Mouse (Mus musculus) liver, postnatal 0 days (tissue): Measurements from ENCODE around the gene Selenoo. TPM values are rescaled to one million over a fixed set of nuclear protein-coding genes. Genes with fewer than 3 reads are reported as not detected.
A peak's percentile ranks its signal among the peaks of the same experiment; 100 is the strongest.

ENCODE experiments used
- ATAC-seq: fragments of 200-750 bp; cut with Nextera tagmentation; 2 replicates; pipeline ENCODE4 v1.8.0; 2017; ENCODE audit warnings: mild to moderate bottlenecking, moderate library complexity
- DNase-seq: peaks from one replicate; pipeline ENCODE4 v3.0.0-alpha.2; 2016
- H3K27ac ChIP-seq: fragments of 300-500 bp; sonication (generic); 2 replicates; pipeline ENCODE4 v1.5.1; 2014; ENCODE audit warnings: antibody characterized with exemption, moderate library complexity, mild to moderate bottlenecking, low read depth
- H3K27me3 ChIP-seq: fragments of 300-500 bp; sonication (generic); 2 replicates; pipeline ENCODE4 v1.6.1; 2014; ENCODE audit warnings: low read length, control low read depth, mixed read lengths; ENCODE audit not compliant: insufficient read depth
- H3K36me3 ChIP-seq: fragments of 300-500 bp; sonication (generic); replicated peaks from 2 replicates; pipeline ENCODE4 v1.6.1; 2014; ENCODE audit warnings: mild to moderate bottlenecking, control low read depth, low read length, moderate library complexity, mixed read lengths; ENCODE audit not compliant: insufficient read depth
- H3K4me1 ChIP-seq: fragments of 300-500 bp; sonication (generic); 2 replicates; pipeline ENCODE4 v1.6.1; 2014; ENCODE audit warnings: antibody characterized with exemption, mild to moderate bottlenecking, control low read depth; ENCODE audit not compliant: insufficient read depth
- H3K4me2 ChIP-seq: fragments of 300-500 bp; sonication (generic); 2 replicates; pipeline ENCODE4 v1.6.1; 2014; ENCODE audit warnings: low read depth, mild to moderate bottlenecking, low read length, moderate library complexity, mixed read lengths
- H3K4me3 ChIP-seq: fragments of 300-500 bp; sonication (generic); 2 replicates; pipeline ENCODE4 v1.5.1; 2014; ENCODE audit warnings: low read depth, low read length
- H3K9ac ChIP-seq: fragments of 300-500 bp; sonication (generic); replicated peaks from 2 replicates; pipeline ENCODE4 v1.6.1; 2014; ENCODE audit warnings: mild to moderate bottlenecking, moderate library complexity
- H3K9me3 ChIP-seq: fragments of 300-500 bp; sonication (generic); 2 replicates; pipeline ENCODE4 v1.6.1; 2016; ENCODE audit warnings: mild to moderate bottlenecking, control low read depth, low read length, mixed read lengths
- CTCF ChIP-seq: sonication (generic); IDR thresholded peaks from 2 replicates; pipeline ENCODE4 v1.5.1; 2016; ENCODE audit warnings: antibody characterized with exemption, low read depth
- EP300 ChIP-seq: IDR thresholded peaks from 2 replicates; pipeline ENCODE4 v1.6.1; 2016; ENCODE audit warnings: antibody characterized with exemption, low read depth, mild to moderate bottlenecking
- WGBS: fragments of 180-500 bp; shearing (Covaris S2); extraction: QIAGEN DNeasy Blood & Tissue Kit; methylation state at CpG from one replicate; pipeline ENCODE4 v1.1.7; 2014; ENCODE audit not compliant: insufficient replicate concordance; 5-methylcytosine and 5-hydroxymethylcytosine counted together
- polyA plus RNA-seq: library from polyadenylated mRNA; unstranded; fragments of >200 nt; fragmentation: Nextera tagmentation; extraction: Ambion mirVana; gene quantifications from 2 replicates; pipeline ENCODE4 v1.2.1, GENCODE M21; 2015

Selenoo gene
- polyA plus RNA-seq, 1 experiment from 2014 or later: 14.3 TPM

DNA sequence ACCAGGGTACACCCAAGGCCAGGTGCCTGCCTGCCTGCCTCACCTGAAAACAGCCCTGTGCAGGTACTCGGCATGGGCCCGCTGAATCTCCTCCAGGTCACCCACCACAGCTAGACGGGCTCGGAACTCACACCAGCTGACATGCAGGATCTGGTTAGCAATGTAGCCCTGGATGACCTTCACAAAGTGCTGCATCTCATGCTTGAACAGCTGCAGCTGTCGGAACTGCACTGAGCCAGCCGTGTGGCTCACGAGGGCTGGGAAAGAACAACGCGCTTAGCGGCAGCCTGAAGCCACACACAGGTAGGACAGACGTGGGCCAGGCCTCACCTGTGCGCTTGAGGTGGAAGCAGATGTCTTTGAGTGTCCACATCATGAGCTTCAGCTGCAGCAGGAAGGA is 11.9 kb downstream of the Selenoo start:
- no peak overlapping the region for H3K27ac ChIP-seq
- ATAC-seq (peak; percentile 16), DNase-seq (no peak)
- H3K4me2 ChIP-seq: no peak overlapping the region
- no peak overlapping the region for H3K4me3 ChIP-seq
- peaks cover 89% of the 10 kb centered on the region for H3K36me3 ChIP-seq
- TF ChIP-seq EP300 (no peak), CTCF (no peak)
- 90% methylated on average over 12 of the region's 12 CpGs for WGBS
- H3K9ac ChIP-seq: no peak overlapping the region
- H3K27me3 ChIP-seq: no peaks in the 10 kb centered on the region
- no peaks in the 10 kb centered on the region for H3K4me1 ChIP-seq
- no peaks in the 10 kb centered on the region for H3K9me3 ChIP-seq

DNA sequence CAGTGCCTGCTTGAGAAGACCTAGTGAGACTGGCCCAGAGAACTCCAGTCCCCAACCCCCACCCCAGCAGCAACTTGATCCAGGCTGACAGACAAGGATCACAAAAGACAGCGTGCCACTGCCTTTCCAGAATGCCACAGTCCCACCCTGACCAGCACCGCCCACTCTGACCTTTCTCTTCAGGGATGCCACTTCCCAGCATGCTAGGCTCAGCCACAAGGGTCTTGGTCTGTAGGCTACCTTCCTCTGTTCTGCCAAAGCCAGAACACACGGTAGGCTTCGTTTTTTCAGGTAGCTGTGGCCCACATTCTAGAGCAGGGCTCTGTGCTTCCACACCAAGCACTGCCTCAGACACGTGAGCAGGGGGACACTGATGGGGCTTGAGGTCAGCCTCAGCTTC is 13.8 kb downstream of the Selenoo start:
- Histone ChIP-seq H3K27me3 (no peaks in the 10 kb centered on the region), H3K4me3 (no peak overlapping the region), H3K9me3 (no peaks in the 10 kb centered on the region), H3K27ac (no peak overlapping the region), H3K4me2 (no peak overlapping the region), H3K4me1 (no peaks in the 10 kb centered on the region), H3K36me3 (peaks cover 86% of the 10 kb centered on the region), H3K9ac (no peak overlapping the region)
- WGBS: 75% methylated on average over 5 of the region's 5 CpGs
- no peak for TF ChIP-seq EP300
- TF ChIP-seq CTCF: no peak
- DNase-seq: no peak
- no peak for ATAC-seq

DNA sequence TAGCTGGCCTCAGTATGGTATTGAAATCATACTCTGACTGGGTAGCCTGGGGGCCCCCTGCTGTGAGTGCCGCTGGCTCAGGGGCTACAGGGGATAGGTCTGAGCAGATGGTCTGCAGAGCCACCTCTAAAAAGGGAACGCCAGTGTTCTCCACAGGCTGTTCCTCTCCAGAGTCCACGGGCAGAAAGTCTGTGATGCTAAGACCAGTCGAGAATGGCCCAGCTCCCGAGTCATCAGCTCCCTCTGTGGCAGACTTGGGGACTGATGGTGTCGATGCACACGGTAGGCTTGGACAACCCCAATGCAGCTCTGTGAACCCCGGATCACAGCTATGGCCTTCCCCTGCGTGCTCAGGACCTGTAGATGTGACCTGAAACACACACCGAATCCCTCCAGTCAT is 15.0 kb downstream of the Selenoo start:
- Histone ChIP-seq H3K9me3 (no peaks in the 10 kb centered on the region), H3K9ac (no peak overlapping the region), H3K27me3 (no peaks in the 10 kb centered on the region), H3K4me2 (no peak overlapping the region), H3K27ac (no peak overlapping the region), H3K36me3 (peaks cover 88% of the 10 kb centered on the region), H3K4me3 (no peak overlapping the region), H3K4me1 (no peaks in the 10 kb centered on the region)
- ATAC-seq: no peak
- TF ChIP-seq EP300 (no peak), CTCF (no peak)
- 86% methylated on average over 10 of the region's 10 CpGs for WGBS
- DNase-seq: no peak

GRCm38 (mm10) chr15:89104425-89104824 is 15.5 kb downstream of the Selenoo start:
- H3K36me3 ChIP-seq: peaks cover 86% of the 10 kb centered on the region
- H3K4me3 ChIP-seq: no peak overlapping the region
- ATAC-seq (no peak), DNase-seq (no peak)
- no peak overlapping the region for H3K27ac ChIP-seq
- 91% methylated on average over 8 of the region's 8 CpGs for WGBS
- TF ChIP-seq CTCF (no peak), EP300 (no peak)
- no peak overlapping the region for H3K9ac ChIP-seq
- H3K9me3 ChIP-seq: no peaks in the 10 kb centered on the region
- no peaks in the 10 kb centered on the region for H3K27me3 ChIP-seq
- H3K4me1 ChIP-seq: no peaks in the 10 kb centered on the region
- no peak overlapping the region for H3K4me2 ChIP-seq

GRCm38 (mm10) chr15:89106073-89106472 is 17.2 kb downstream of the Selenoo start:
- TF ChIP-seq CTCF: no peak
- no peak for TF ChIP-seq EP300
- Histone ChIP-seq H3K9ac (no peak overlapping the region), H3K4me1 (no peaks in the 10 kb centered on the region), H3K27ac (no peak overlapping the region), H3K27me3 (no peaks in the 10 kb centered on the region), H3K4me3 (no peak overlapping the region), H3K4me2 (no peak overlapping the region), H3K9me3 (no peaks in the 10 kb centered on the region), H3K36me3 (peaks cover 86% of the 10 kb centered on the region)
- ATAC-seq: no peak
- no peak for DNase-seq
- WGBS: 84% methylated on average over 13 of the region's 13 CpGs

- Histone ChIP-seq H3K27ac (no peak overlapping the region), H3K27me3 (no peaks in the 10 kb centered on the region), H3K4me2 (no peak overlapping the region), H3K9me3 (no peaks in the 10 kb centered on the region), H3K4me1 (no peaks in the 10 kb centered on the region), H3K9ac (no peak overlapping the region), H3K36me3 (peaks cover 85% of the 10 kb centered on the region), H3K4me3 (no peak overlapping the region)
- TF ChIP-seq EP300: no peak
- TF ChIP-seq CTCF: no peak
- no peak for DNase-seq
- 91% methylated on average over 1 of the region's 1 CpGs for WGBS
- no peak for ATAC-seq
These were observed 18.1 kb downstream of the Selenoo start for GRCm38 (mm10) chr15:89106976-89107375.

DNA sequence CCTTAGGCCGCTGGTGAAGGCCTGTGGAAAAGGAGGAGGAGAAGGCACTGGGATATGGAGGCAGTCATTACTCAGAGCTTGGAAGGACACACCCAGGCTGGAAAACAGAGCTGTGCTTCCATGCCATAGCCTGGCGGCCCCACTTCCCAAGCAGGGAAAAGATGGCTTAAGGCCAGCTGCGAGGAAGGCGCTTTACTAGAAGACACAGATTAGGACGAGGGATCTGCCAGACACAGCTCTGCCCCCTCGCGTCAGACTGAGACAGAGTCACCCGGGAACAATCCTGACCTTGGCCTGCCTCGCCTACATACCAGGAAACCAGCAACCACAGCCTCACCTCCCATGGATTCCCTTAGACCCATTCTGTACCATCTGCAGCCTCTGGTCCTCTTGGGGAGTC is 21.3 kb downstream of the Selenoo start:
- H3K9ac ChIP-seq: no peak overlapping the region
- H3K4me1 ChIP-seq: no peaks in the 10 kb centered on the region
- H3K4me3 ChIP-seq: no peak overlapping the region
- ATAC-seq (no peak), DNase-seq (no peak)
- peaks cover 70% of the 10 kb centered on the region for H3K36me3 ChIP-seq
- no peak overlapping the region for H3K4me2 ChIP-seq
- H3K27me3 ChIP-seq: no peaks in the 10 kb centered on the region
- no peak for TF ChIP-seq CTCF
- H3K27ac ChIP-seq: no peak overlapping the region
- 86% methylated on average over 9 of the region's 9 CpGs for WGBS
- H3K9me3 ChIP-seq: no peaks in the 10 kb centered on the region
